Mouse (Mus musculus) cerebellum, adult 9-10 months (tissue): ENCODE measurements around the gene Grm4.

Experiments used
- DNase-seq: peaks from one replicate; pipeline ENCODE4 v3.0.0; 2022

Gene Grm4

GRCm38 (mm10) chr17:27511125-27511735 is 10.0 kb downstream of the Grm4 start:
- DNase-seq: no peak

GRCm38 (mm10) chr17:27510258-27511124 is 10.7 kb downstream of the Grm4 start:
- peak; percentile 68 for DNase-seq

- peak; percentile 67 for DNase-seq
Measured at GRCm38 (mm10) chr17:27509056-27509455, 12.1 kb downstream of the Grm4 start.

- peak; percentile 51 for DNase-seq
Measured at GRCm38 (mm10) chr17:27508513-27508912, 12.7 kb downstream of the Grm4 start.

GRCm38 (mm10) chr17:27508002-27508401 is 13.2 kb downstream of the Grm4 start:
- no peak for DNase-seq

GRCm38 (mm10) chr17:27507591-27507945 is 13.6 kb downstream of the Grm4 start:
- DNase-seq: peak; percentile 55

- peak; percentile 55 for DNase-seq
Measured at GRCm38 (mm10) chr17:27506871-27507590, 14.2 kb downstream of the Grm4 start.

GRCm38 (mm10) chr17:27506362-27506761 is 14.8 kb downstream of the Grm4 start:
- no peak for DNase-seq

- no peak for DNase-seq
Measured at GRCm38 (mm10) chr17:27505221-27505881, 15.9 kb downstream of the Grm4 start.

- no peak for DNase-seq
Measured at GRCm38 (mm10) chr17:27503869-27504268, 17.3 kb downstream of the Grm4 start.

GRCm38 (mm10) chr17:27502736-27503445 is 18.3 kb downstream of the Grm4 start:
- DNase-seq: no peak

GRCm38 (mm10) chr17:27502288-27502687 is 18.9 kb downstream of the Grm4 start:
- no peak for DNase-seq

GRCm38 (mm10) chr17:27501331-27502251 is 19.6 kb downstream of the Grm4 start:
- DNase-seq: no peak

GRCm38 (mm10) chr17:27500811-27501210 is 20.4 kb downstream of the Grm4 start:
- DNase-seq: no peak

GRCm38 (mm10) chr17:27499080-27499479 is 22.1 kb downstream of the Grm4 start:
- peak; percentile 96 for DNase-seq

- no peak for DNase-seq
Measured at GRCm38 (mm10) chr17:27497798-27498197, 23.4 kb downstream of the Grm4 start.

- peak; percentile 65 for DNase-seq
Measured at GRCm38 (mm10) chr17:27495008-27495540, 26.1 kb downstream of the Grm4 start.

GRCm38 (mm10) chr17:27493969-27494368 is 27.2 kb downstream of the Grm4 start:
- peak; percentile 53 for DNase-seq

- no peak for DNase-seq
Measured at GRCm38 (mm10) chr17:27493389-27493788, 27.8 kb downstream of the Grm4 start.

- no peak for DNase-seq
Measured at GRCm38 (mm10) chr17:27488173-27488823, 32.9 kb downstream of the Grm4 start.
